In the genomic region with DNA sequence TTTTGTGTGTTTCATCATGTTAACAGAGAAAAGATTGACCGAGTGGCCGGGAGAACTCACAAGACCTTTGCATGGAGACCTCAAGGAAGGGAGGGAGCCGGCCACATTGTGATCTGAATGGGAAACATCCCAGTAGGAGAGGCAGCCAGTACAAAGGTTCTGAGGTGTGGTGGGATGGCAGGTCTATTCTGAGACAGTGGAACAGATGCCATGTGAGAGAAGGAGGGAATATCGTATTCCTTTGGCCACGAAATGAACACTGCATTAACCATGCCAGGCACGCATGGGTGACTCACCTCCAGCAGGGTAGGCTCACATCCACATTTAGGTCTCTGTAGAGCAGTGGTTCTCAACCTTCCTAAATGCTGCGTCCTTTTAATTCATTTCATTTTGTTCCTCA, we compare ENCODE assay signal across 13 mouse cellular contexts.
"Had no signal": no experiment of that assay in that cellular context is flagged by ENCODE, and none has a peak within 500 bp of the region (broad histone marks: within the 10 kb centered on the region; RNA-seq: fewer than 3 reads in every experiment).

No protein-coding gene starts in this region.

- H3K36me3 ChIP-seq: kidney, embryonic 15.5 days; limb, embryonic 10.5 days; liver, embryonic 15.5 days; midbrain, embryonic 13.5 days; neural tube, embryonic 15.5 days had no signal

- H3K4me3 ChIP-seq: kidney, embryonic 15.5 days; limb, embryonic 10.5 days; liver, embryonic 15.5 days; midbrain, embryonic 13.5 days; neural tube, embryonic 15.5 days had no signal

- H3K27me3 ChIP-seq: neural tube, embryonic 15.5 days had no signal

- DNase-seq: kidney, adult 2 months; layer of hippocampus, postnatal 36 days; lung, adult 2 months; lung, postnatal 36 days; spleen, adult 18-20 months; thymus, adult 2 months; thymus, postnatal 36 days had no signal

- H3K27ac ChIP-seq: kidney, embryonic 15.5 days; limb, embryonic 10.5 days; liver, embryonic 15.5 days; midbrain, embryonic 13.5 days; neural tube, embryonic 15.5 days had no signal

- H3K4me2 ChIP-seq: kidney, embryonic 15.5 days; liver, embryonic 11.5 days; liver, embryonic 15.5 days; midbrain, embryonic 13.5 days; neural tube, embryonic 15.5 days had no signal
